Mouse (Mus musculus): ENCODE data around the gene Foxp1.

The Foxp1 gene

GRCm38 (mm10) chr6:99031321-99031903 lies 491.1 kb downstream of the Foxp1 start:
- DNase-seq (ENCODE audit: extremely low spot score, low read depth, low spot score) = no peak

- no peak for DNase-seq (ENCODE audit: extremely low spot score, low read depth, low spot score)
Measured at GRCm38 (mm10) chr6:99030251-99030650, 492.3 kb downstream of the Foxp1 start.

GRCm38 (mm10) chr6:99029438-99029837 lies 493.1 kb downstream of the Foxp1 start:
- DNase-seq (ENCODE audit: extremely low spot score, low read depth, low spot score) = no peak

GRCm38 (mm10) chr6:99028989-99029305 lies 493.6 kb downstream of the Foxp1 start:
- no peak for DNase-seq (ENCODE audit: extremely low spot score, low read depth, low spot score)

GRCm38 (mm10) chr6:99028161-99028988 lies 494.1 kb downstream of the Foxp1 start:
- DNase-seq (ENCODE audit: extremely low spot score, low read depth, low spot score) = no peak

GRCm38 (mm10) chr6:99027542-99028160 lies 494.9 kb downstream of the Foxp1 start:
- DNase-seq (ENCODE audit: extremely low spot score, low read depth, low spot score) = no peak

- DNase-seq (ENCODE audit: extremely low spot score, low read depth, low spot score) = no peak
Measured at GRCm38 (mm10) chr6:99026635-99027541, 495.6 kb downstream of the Foxp1 start.

- no peak for DNase-seq (ENCODE audit: extremely low spot score, low read depth, low spot score)
Measured at GRCm38 (mm10) chr6:99026040-99026439, 496.5 kb downstream of the Foxp1 start.

GRCm38 (mm10) chr6:99024588-99024987 lies 497.9 kb downstream of the Foxp1 start:
- no peak for DNase-seq (ENCODE audit: extremely low spot score, low read depth, low spot score)

- DNase-seq (ENCODE audit: extremely low spot score, low read depth, low spot score) = no peak
Measured at GRCm38 (mm10) chr6:99020570-99021444, 501.7 kb downstream of the Foxp1 start.

- no peak for DNase-seq (ENCODE audit: extremely low spot score, low read depth, low spot score)
Measured at GRCm38 (mm10) chr6:99019716-99020115, 502.8 kb downstream of the Foxp1 start.

- DNase-seq (ENCODE audit: extremely low spot score, low read depth, low spot score) = no peak
Measured at GRCm38 (mm10) chr6:99019266-99019665, 503.3 kb downstream of the Foxp1 start.

- no peak for DNase-seq (ENCODE audit: extremely low spot score, low read depth, low spot score)
Measured at GRCm38 (mm10) chr6:99013866-99014502, 508.5 kb downstream of the Foxp1 start.

- DNase-seq (ENCODE audit: extremely low spot score, low read depth, low spot score) = no peak
Measured at GRCm38 (mm10) chr6:99013119-99013865, 509.2 kb downstream of the Foxp1 start.

- no peak for DNase-seq (ENCODE audit: extremely low spot score, low read depth, low spot score)
Measured at GRCm38 (mm10) chr6:99011895-99012584, 510.5 kb downstream of the Foxp1 start.

GRCm38 (mm10) chr6:99009771-99010170 lies 512.8 kb downstream of the Foxp1 start:
- DNase-seq (ENCODE audit: extremely low spot score, low read depth, low spot score) = no peak

- DNase-seq (ENCODE audit: extremely low spot score, low read depth, low spot score) = no peak
Measured at GRCm38 (mm10) chr6:99008565-99008964, 514.0 kb downstream of the Foxp1 start.

- DNase-seq (ENCODE audit: extremely low spot score, low read depth, low spot score) = no peak
Measured at GRCm38 (mm10) chr6:99007542-99007941, 515.0 kb downstream of the Foxp1 start.

All from hindlimb bud, embryonic 11.5 days (tissue).